Mouse (Mus musculus) C2C12 (cell line): ENCODE results near the gene Mcu. TPM values are rescaled to one million over a fixed set of nuclear protein-coding genes. Genes with fewer than 3 reads are reported as not detected.

ENCODE experiments used
- H3K27me3 ChIP-seq: one replicate; pipeline ENCODE4 v1.6.1; 2011; ENCODE audit not compliant: control insufficient read depth, insufficient read depth, insufficient read length
- H3K36me3 ChIP-seq: one replicate; pipeline ENCODE4 v1.6.1; 2011; ENCODE audit not compliant: control insufficient read depth, insufficient read depth
- H3K4me3 ChIP-seq: one replicate; pipeline ENCODE4 v1.5.1; 2011; ENCODE audit warnings: mild to moderate bottlenecking, control low read depth; ENCODE audit not compliant: poor library complexity, insufficient read depth, severe bottlenecking
- H3K79me2 ChIP-seq: one replicate; pipeline ENCODE4 v1.6.1; 2011; ENCODE audit not compliant: control insufficient read depth, insufficient read depth
- H3K79me3 ChIP-seq: one replicate; pipeline ENCODE4 v1.6.1; 2011; ENCODE audit warnings: low read depth, control low read depth
- H3ac ChIP-seq: one replicate; pipeline ENCODE3; 2011; ENCODE audit warnings: low read depth; ENCODE audit not compliant: control insufficient read depth, insufficient read length
- CEBPB ChIP-seq: IDR thresholded peaks from one replicate; pipeline ENCODE4 v1.6.1; 2011; ENCODE audit warnings: low read depth, mild to moderate bottlenecking, control low read depth, moderate library complexity
- CTCF ChIP-seq: IDR thresholded peaks from one replicate; pipeline ENCODE4 v1.5.1; 2011; ENCODE audit not compliant: control insufficient read depth, insufficient read depth, insufficient read length
- FOSL1 ChIP-seq: IDR thresholded peaks from one replicate; pipeline ENCODE4 v1.8.0; 2011; ENCODE audit warnings: mild to moderate bottlenecking, low read length; ENCODE audit not compliant: poor library complexity, insufficient read depth, severe bottlenecking
- MAX ChIP-seq: IDR thresholded peaks from one replicate; pipeline ENCODE4 v1.6.1; 2011; ENCODE audit warnings: mild to moderate bottlenecking, control low read depth
- MYOD1 ChIP-seq: IDR thresholded peaks from one replicate; pipeline ENCODE4 v1.6.1; 2011; ENCODE audit warnings: low read depth; ENCODE audit not compliant: control insufficient read depth, insufficient read length
- MYOG ChIP-seq: IDR thresholded peaks from one replicate; pipeline ENCODE4 v1.6.1; 2011; ENCODE audit not compliant: control insufficient read depth, insufficient read length; ENCODE audit errors: extremely low read depth
- USF1 ChIP-seq: IDR thresholded peaks from one replicate; pipeline ENCODE4 v1.6.1; 2011; ENCODE audit warnings: low read depth, mild to moderate bottlenecking, control low read depth, moderate library complexity
- polyA plus RNA-seq: library from polyadenylated mRNA; unstranded; fragments of >200 nt; fragmentation: generic; extraction: Trizol; gene quantifications from one replicate; pipeline ENCODE4 v1.2.1, GENCODE M21; 2012; ENCODE audit warnings: missing spikeins

Mcu gene
- polyA plus RNA-seq, 1 experiment, result 23.3 TPM

- H3ac ChIP-seq, result no peak overlapping the region
- H3K36me3 ChIP-seq, result no peaks in the 10 kb centered on the region
- H3K4me3 ChIP-seq, result no peak overlapping the region
- TF ChIP-seq USF1, result no peak
- TF ChIP-seq MYOD1, result no peak
- no peak for TF ChIP-seq FOSL1
- TF ChIP-seq CEBPB, result no peak
- no peak for TF ChIP-seq CTCF
- no peak for TF ChIP-seq MAX
- no peak for TF ChIP-seq MYOG
- peaks cover 43% of the 10 kb centered on the region for H3K79me2 ChIP-seq
- H3K27me3 ChIP-seq, result no peaks in the 10 kb centered on the region
- H3K79me3 ChIP-seq, result peaks cover 3% of the 10 kb centered on the region
These were observed 114.1 kb downstream of the Mcu start for GRCm38 (mm10) chr10:59502381-59502780.

- H3K27me3 ChIP-seq, result no peaks in the 10 kb centered on the region
- no peak overlapping the region for H3ac ChIP-seq
- H3K4me3 ChIP-seq, result no peak overlapping the region
- peaks cover 43% of the 10 kb centered on the region for H3K79me2 ChIP-seq
- H3K79me3 ChIP-seq, result peaks cover 5% of the 10 kb centered on the region
- TF ChIP-seq MAX (no peak), MYOG (no peak), MYOD1 (no peak), FOSL1 (no peak), CTCF (no peak), USF1 (no peak), CEBPB (no peak)
- H3K36me3 ChIP-seq, result no peaks in the 10 kb centered on the region
These were observed 114.7 kb downstream of the Mcu start for GRCm38 (mm10) chr10:59501761-59502160.

DNA sequence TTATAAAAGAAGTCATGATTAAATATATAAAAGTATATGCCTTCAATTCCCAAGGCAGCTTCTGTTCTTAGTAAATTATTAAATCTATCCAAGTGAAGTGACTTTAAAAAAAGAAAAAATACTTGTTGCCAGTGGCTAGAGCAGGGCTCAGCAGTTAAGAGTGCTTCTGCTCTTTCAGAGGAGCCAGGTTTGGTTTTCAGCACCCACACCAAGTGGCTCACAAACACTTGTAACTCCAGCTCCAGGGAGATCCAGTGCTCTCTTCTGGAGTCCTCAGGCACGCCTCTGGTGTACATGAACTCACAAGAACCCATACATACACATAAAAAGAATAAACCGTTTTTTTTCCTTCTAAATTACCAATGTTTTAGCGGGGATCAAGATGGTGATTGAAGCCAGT, 116.3 kb downstream of the Mcu start:
- Histone ChIP-seq H3K27me3 (no peaks in the 10 kb centered on the region), H3K36me3 (no peaks in the 10 kb centered on the region), H3K4me3 (no peak overlapping the region), H3K79me3 (peaks cover 5% of the 10 kb centered on the region), H3K79me2 (peaks cover 46% of the 10 kb centered on the region), H3ac (no peak overlapping the region)
- TF ChIP-seq CTCF (no peak), CEBPB (no peak), USF1 (no peak), FOSL1 (no peak), MAX (no peak)

GRCm38 (mm10) chr10:59497019-59497418, 119.5 kb downstream of the Mcu start:
- peaks cover 41% of the 10 kb centered on the region for H3K79me2 ChIP-seq
- H3K27me3 ChIP-seq, result no peaks in the 10 kb centered on the region
- no peaks in the 10 kb centered on the region for H3K36me3 ChIP-seq
- peaks cover 4% of the 10 kb centered on the region for H3K79me3 ChIP-seq
- TF ChIP-seq MYOD1 (no peak), MAX (no peak)
- H3ac ChIP-seq, result no peak overlapping the region
- H3K4me3 ChIP-seq, result no peak overlapping the region

DNA sequence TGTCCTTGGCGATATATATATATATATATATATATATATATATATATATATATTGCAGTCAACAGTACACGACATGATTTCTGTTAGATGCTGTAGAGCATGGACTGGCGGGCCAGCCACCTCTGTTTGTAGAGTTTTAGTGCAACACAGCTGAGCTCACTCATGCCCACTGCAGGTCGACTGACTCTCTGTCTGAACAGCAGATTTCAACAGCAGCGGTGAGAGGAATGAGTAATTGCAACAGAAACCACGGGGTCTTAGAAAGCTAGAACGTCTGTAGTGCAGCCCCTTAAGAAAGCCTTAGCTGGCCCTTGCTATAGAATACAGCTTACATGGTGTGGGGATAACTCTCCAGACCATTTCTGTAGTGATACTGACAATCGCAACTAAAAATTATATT, 121.6 kb downstream of the Mcu start:
- H3K4me3 ChIP-seq, result no peak overlapping the region
- no peaks in the 10 kb centered on the region for H3K27me3 ChIP-seq
- peaks cover 36% of the 10 kb centered on the region for H3K79me2 ChIP-seq
- no peak overlapping the region for H3ac ChIP-seq
- H3K36me3 ChIP-seq, result no peaks in the 10 kb centered on the region
- H3K79me3 ChIP-seq, result peaks cover 4% of the 10 kb centered on the region
- TF ChIP-seq USF1, result no peak
- no peak for TF ChIP-seq CTCF
- no peak for TF ChIP-seq FOSL1
- no peak for TF ChIP-seq CEBPB
- TF ChIP-seq MAX, result no peak
- TF ChIP-seq MYOG, result no peak
- TF ChIP-seq MYOD1, result no peak

DNA sequence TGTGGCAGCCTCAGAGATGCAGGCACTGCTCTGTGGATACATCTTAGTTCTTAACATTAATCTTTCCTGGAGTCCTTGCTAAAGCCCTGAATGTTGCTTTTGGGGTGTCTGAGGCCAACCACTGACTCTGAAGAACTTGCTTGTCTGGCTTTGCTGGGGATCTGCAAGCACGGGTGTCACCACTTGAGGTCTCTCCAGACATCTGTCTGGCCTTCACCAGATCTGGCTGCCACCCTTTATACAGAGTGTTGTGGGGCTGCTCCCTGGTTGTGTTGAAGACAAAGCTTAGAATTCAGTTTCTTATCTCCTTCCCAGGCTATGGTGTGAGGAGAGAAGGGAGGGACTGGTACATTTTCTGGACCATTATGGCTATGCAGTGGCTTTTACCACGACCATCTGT, 122.4 kb downstream of the Mcu start:
- H3K79me3 ChIP-seq, result peaks cover 4% of the 10 kb centered on the region
- no peak for TF ChIP-seq CEBPB
- no peak for TF ChIP-seq MYOG
- no peak overlapping the region for H3ac ChIP-seq
- peaks cover 36% of the 10 kb centered on the region for H3K79me2 ChIP-seq
- no peaks in the 10 kb centered on the region for H3K27me3 ChIP-seq
- H3K4me3 ChIP-seq, result no peak overlapping the region
- H3K36me3 ChIP-seq, result peaks cover under 1% of the 10 kb centered on the region
